Mouse (Mus musculus) erythroblast, embryonic 14.5 days (primary cell): ENCODE measurements around the gene Sik3.

Experiments
- GATA1 ChIP-seq: IDR thresholded peaks from 2 replicates; pipeline ENCODE4 v1.6.1; 2012; ENCODE audit warnings: low read length, inconsistent platforms, mixed read lengths
- TAL1 ChIP-seq: IDR thresholded peaks from 3 replicates; pipeline ENCODE4 v1.6.1; 2012; ENCODE audit warnings: low read length, inconsistent platforms, mixed read lengths

GRCm38 (mm10) chr9:46175300-46175699, 162.7 kb downstream of the Sik3 start:
- TF ChIP-seq GATA1 = no peak
- TF ChIP-seq TAL1 = no peak
